Mouse (Mus musculus): ENCODE results near the gene Klf13.

DNA sequence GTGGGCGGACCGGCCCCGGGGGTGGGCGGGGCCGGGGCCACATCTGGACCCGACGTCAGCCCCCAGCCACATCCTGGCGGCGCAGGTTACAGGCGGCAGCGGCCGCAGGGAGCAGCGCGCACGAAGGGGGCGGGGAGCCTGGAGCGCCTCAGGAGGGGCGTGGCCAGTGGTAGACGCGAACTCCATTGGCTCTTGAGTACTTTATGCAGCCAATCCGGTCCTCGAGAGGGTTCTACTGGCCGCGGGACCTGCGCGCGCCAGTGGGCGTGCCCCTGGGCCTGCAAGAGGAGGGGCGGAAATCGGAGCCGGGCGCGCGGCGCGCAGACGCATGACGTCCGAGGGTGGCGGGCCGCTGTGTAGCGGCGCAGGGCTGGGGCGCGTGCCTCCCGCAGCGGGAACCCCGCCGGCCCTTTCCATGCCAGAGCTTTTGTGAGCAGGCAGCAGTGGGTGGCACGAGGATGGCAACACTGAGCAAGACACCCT is at the start of gene Klf13:
- TF ChIP-seq MAFK (IDR thresholded peaks at IDR 0.05; ENCODE audit: insufficient read depth, low read depth, low read length): no peak
- no peak for TF ChIP-seq ZC3H11A (IDR thresholded peaks at IDR 0.05; ENCODE audit: borderline replicate concordance, low read depth, low read length)
